Mouse (Mus musculus) CH12.LX (cell line): ENCODE measurements around the gene Ptp4a2. TPM values are rescaled to one million over a fixed set of nuclear protein-coding genes. Genes with fewer than 3 reads are reported as not detected.

Experiments
- DNase-seq: peaks from one replicate; pipeline ENCODE4 v3.0.0-alpha.2; 2013; ENCODE audit errors: extremely low read depth
- H3K27ac ChIP-seq: 2 replicates; pipeline ENCODE4 v1.5.1; 2012; ENCODE audit warnings: low read depth, mild to moderate bottlenecking, control low read depth, moderate library complexity; ENCODE audit not compliant: insufficient read depth
- H3K27me3 ChIP-seq: replicated peaks from 2 replicates; pipeline ENCODE3; 2012; ENCODE audit warnings: inconsistent platforms
- H3K36me3 ChIP-seq, 2 experiments: replicated peaks in 1 of 2; 2 replicates each; pipeline versions ENCODE3 to v1.6.1; 2012; ENCODE audit warnings: inconsistent platforms in 1 of 2, low read length in 1 of 2, mild to moderate bottlenecking in 1 of 2, mixed read lengths in 1 of 2, moderate library complexity in 1 of 2; ENCODE audit not compliant: control insufficient read depth in 1 of 2, insufficient read depth in 1 of 2
- H3K4me1 ChIP-seq, 2 experiments: 2 replicates each; pipeline ENCODE4 v1.6.1; 2012; ENCODE audit warnings: inconsistent platforms in 1 of 2, moderate library complexity in 1 of 2; ENCODE audit not compliant: insufficient read depth in 2 of 2, control insufficient read depth in 1 of 2
- H3K4me2 ChIP-seq: 2 replicates; pipeline ENCODE4 v1.6.1; 2012; ENCODE audit warnings: low read depth, mild to moderate bottlenecking, control low read depth; ENCODE audit not compliant: poor library complexity, insufficient read depth, severe bottlenecking
- H3K4me3 ChIP-seq, 3 experiments: fragments of 150-350 bp in 1 of 3; sonication (generic) in 1 of 3; replicated peaks in 1 of 3; 2 replicates each; pipeline versions ENCODE3 to v1.5.1; 2011 to 2012; ENCODE audit warnings: low read depth in 2 of 3, low read length in 2 of 3, mild to moderate bottlenecking in 2 of 3, moderate library complexity in 2 of 3, control low read depth in 1 of 3, improper control_type of control experiment in 1 of 3, inconsistent platforms in 1 of 3, mixed read lengths in 1 of 3; ENCODE audit not compliant: poor library complexity in 1 of 3
- H3K79me2 ChIP-seq: replicated peaks from 2 replicates; pipeline ENCODE4 v1.6.1; 2012; ENCODE audit warnings: mild to moderate bottlenecking, moderate library complexity; ENCODE audit not compliant: control insufficient read depth, poor library complexity, insufficient read depth, severe bottlenecking; ENCODE audit errors: extremely low read depth
- H3K9ac ChIP-seq: 2 replicates; pipeline ENCODE4 v1.6.1; 2012; ENCODE audit warnings: low read depth, mild to moderate bottlenecking, control low read depth, moderate library complexity; ENCODE audit not compliant: insufficient read depth
- H3K9me3 ChIP-seq: replicated peaks from 2 replicates; pipeline ENCODE3; 2012; ENCODE audit warnings: low read length, inconsistent platforms, mixed read lengths
- BHLHE40 ChIP-seq: IDR thresholded peaks from 2 replicates; pipeline ENCODE4 v1.6.1; 2011; ENCODE audit warnings: mild to moderate bottlenecking, low read depth, low read length, improper control_type of control experiment
- CHD1 ChIP-seq: IDR thresholded peaks from 2 replicates; pipeline ENCODE4 v1.6.1; 2012; ENCODE audit warnings: low read depth, low read length, improper control_type of control experiment, inconsistent platforms
- CHD2 ChIP-seq: IDR thresholded peaks from 2 replicates; pipeline ENCODE4 v1.6.1; 2011; ENCODE audit warnings: low read length, improper control_type of control experiment
- CTCF ChIP-seq, 2 experiments: IDR thresholded peaks in 1 of 2; conservative IDR thresholded peaks in 1 of 2; 2 replicates each; pipeline ENCODE4 v1.5.1; 2011 to 2012; ENCODE audit warnings: low read depth in 2 of 2, low read length in 2 of 2, improper control_type of control experiment in 1 of 2, inconsistent platforms in 1 of 2, mild to moderate bottlenecking in 1 of 2, moderate library complexity in 1 of 2
- E2F4 ChIP-seq: IDR thresholded peaks from 2 replicates; pipeline ENCODE4 v1.6.1; 2011; ENCODE audit warnings: low read depth, low read length, improper control_type of control experiment; ENCODE audit not compliant: insufficient replicate concordance
- ELF1 ChIP-seq: IDR thresholded peaks from 2 replicates; pipeline ENCODE4 v1.6.1; 2014; ENCODE audit warnings: low read depth, mild to moderate bottlenecking, inconsistent platforms, low read length, improper control_type of control experiment
- EP300 ChIP-seq: IDR thresholded peaks from 2 replicates; pipeline ENCODE4 v1.6.1; 2011; ENCODE audit warnings: low read length, improper control_type of control experiment
- ETS1 ChIP-seq: conservative IDR thresholded peaks from 2 replicates; pipeline ENCODE4 v1.6.1; 2012; ENCODE audit warnings: low read depth, mild to moderate bottlenecking, inconsistent platforms, low read length, improper control_type of control experiment, moderate library complexity
- GABPA ChIP-seq: IDR thresholded peaks from 2 replicates; pipeline ENCODE4 v1.6.1; 2012; ENCODE audit warnings: low read depth, low read length, improper control_type of control experiment, inconsistent platforms; ENCODE audit not compliant: insufficient replicate concordance
- HCFC1 ChIP-seq: IDR thresholded peaks from 2 replicates; pipeline ENCODE4 v1.6.1; 2012; ENCODE audit warnings: low read depth, mild to moderate bottlenecking, inconsistent platforms, low read length, improper control_type of control experiment
- IRF4 ChIP-seq: IDR thresholded peaks from 2 replicates; pipeline ENCODE4 v1.6.1; 2014; ENCODE audit warnings: low read depth, mild to moderate bottlenecking, inconsistent platforms, low read length, improper control_type of control experiment
- JUN ChIP-seq: IDR thresholded peaks from 2 replicates; pipeline ENCODE4 v1.6.1; 2011; ENCODE audit warnings: low read depth, mild to moderate bottlenecking, low read length, improper control_type of control experiment, moderate library complexity; ENCODE audit not compliant: insufficient read depth
- JUND ChIP-seq: conservative IDR thresholded peaks from 2 replicates; pipeline ENCODE4 v1.6.1; 2011; ENCODE audit warnings: low read depth, low read length, improper control_type of control experiment
- KAT2A ChIP-seq: IDR thresholded peaks from 2 replicates; pipeline ENCODE4 v1.6.1; 2012; ENCODE audit warnings: low read length, improper control_type of control experiment, inconsistent platforms; ENCODE audit not compliant: insufficient replicate concordance
- MAFK ChIP-seq: IDR thresholded peaks from 2 replicates; pipeline ENCODE4 v1.6.1; 2011; ENCODE audit warnings: low read length, improper control_type of control experiment; ENCODE audit not compliant: insufficient replicate concordance
- MAX ChIP-seq: IDR thresholded peaks from 2 replicates; pipeline ENCODE4 v1.6.1; 2011; ENCODE audit warnings: low read length, improper control_type of control experiment
- MAZ ChIP-seq: IDR thresholded peaks from 2 replicates; pipeline ENCODE4 v1.6.1; 2012; ENCODE audit warnings: low read depth, mild to moderate bottlenecking, inconsistent platforms, low read length, improper control_type of control experiment, moderate library complexity
- MEF2A ChIP-seq: IDR thresholded peaks from 2 replicates; pipeline ENCODE4 v1.6.1; 2014; ENCODE audit warnings: low read depth, mild to moderate bottlenecking, inconsistent platforms, low read length, improper control_type of control experiment, borderline replicate concordance
- MXI1 ChIP-seq: IDR thresholded peaks from 2 replicates; pipeline ENCODE4 v1.6.1; 2011; ENCODE audit warnings: mild to moderate bottlenecking, low read depth, low read length, improper control_type of control experiment
- MYC ChIP-seq: IDR thresholded peaks from 2 replicates; pipeline ENCODE4 v1.6.1; 2011; ENCODE audit warnings: low read depth, mild to moderate bottlenecking, improper control_type of control experiment, low read length
- NELFE ChIP-seq: IDR thresholded peaks from 2 replicates; pipeline ENCODE4 v1.6.1; 2011; ENCODE audit warnings: low read depth, low read length, improper control_type of control experiment
- NRF1 ChIP-seq: IDR thresholded peaks from 2 replicates; pipeline ENCODE4 v1.6.1; 2014; ENCODE audit warnings: low read depth, mild to moderate bottlenecking, inconsistent platforms, low read length, improper control_type of control experiment, moderate library complexity
- PAX5 ChIP-seq: IDR thresholded peaks from 2 replicates; pipeline ENCODE4 v1.6.1; 2012; ENCODE audit warnings: low read length, inconsistent platforms, mixed read lengths
- POLR2A ChIP-seq: IDR thresholded peaks from 2 replicates; pipeline ENCODE4 v1.6.1; 2011; ENCODE audit warnings: low read depth, mild to moderate bottlenecking, improper control_type of control experiment, low read length
- POLR2AphosphoS2 ChIP-seq: IDR thresholded peaks from 2 replicates; pipeline ENCODE4 v1.6.1; 2011; ENCODE audit warnings: low read depth, low read length, improper control_type of control experiment
- RAD21 ChIP-seq: IDR thresholded peaks from 2 replicates; pipeline ENCODE4 v1.6.1; 2011; ENCODE audit warnings: low read depth, mild to moderate bottlenecking, low read length, improper control_type of control experiment, moderate library complexity
- RCOR1 ChIP-seq: conservative IDR thresholded peaks from 2 replicates; pipeline ENCODE4 v1.6.1; 2012; ENCODE audit warnings: low read depth, mild to moderate bottlenecking, inconsistent platforms, low read length, improper control_type of control experiment
- SIN3A ChIP-seq: IDR thresholded peaks from 2 replicates; pipeline ENCODE4 v1.6.1; 2012; ENCODE audit warnings: low read length, improper control_type of control experiment, inconsistent platforms
- SMC3 ChIP-seq: IDR thresholded peaks from 2 replicates; pipeline ENCODE4 v1.6.1; 2011; ENCODE audit warnings: low read depth, low read length, improper control_type of control experiment
- TBP ChIP-seq: conservative IDR thresholded peaks from 2 replicates; pipeline ENCODE4 v1.6.1; 2011; ENCODE audit warnings: low read depth, low read length, improper control_type of control experiment
- TCF12 ChIP-seq: IDR thresholded peaks from 2 replicates; pipeline ENCODE4 v1.6.1; 2014; ENCODE audit warnings: low read depth, mild to moderate bottlenecking, inconsistent platforms, low read length, improper control_type of control experiment
- UBTF ChIP-seq: IDR thresholded peaks from 2 replicates; pipeline ENCODE4 v1.6.1; 2012; ENCODE audit warnings: low read depth, mild to moderate bottlenecking, inconsistent platforms, low read length, improper control_type of control experiment, moderate library complexity
- USF1 ChIP-seq: IDR thresholded peaks from 2 replicates; pipeline ENCODE4 v1.6.1; 2014; ENCODE audit warnings: low read depth, mild to moderate bottlenecking, inconsistent platforms, low read length, improper control_type of control experiment
- USF2 ChIP-seq: conservative IDR thresholded peaks from 2 replicates; pipeline ENCODE4 v1.6.1; 2011; ENCODE audit warnings: low read depth, low read length, improper control_type of control experiment
- ZC3H11A ChIP-seq: IDR thresholded peaks from 2 replicates; pipeline ENCODE4 v1.6.1; 2012; ENCODE audit warnings: low read depth, mild to moderate bottlenecking, inconsistent platforms, low read length, improper control_type of control experiment
- ZKSCAN1 ChIP-seq: IDR thresholded peaks from 2 replicates; pipeline ENCODE4 v1.6.1; 2012; ENCODE audit warnings: low read depth, inconsistent platforms, low read length, improper control_type of control experiment, borderline replicate concordance
- ZMIZ1 ChIP-seq: IDR thresholded peaks from 2 replicates; pipeline ENCODE4 v1.6.1; 2012; ENCODE audit warnings: low read depth, mild to moderate bottlenecking, inconsistent platforms, low read length, improper control_type of control experiment
- ZNF384 ChIP-seq: IDR thresholded peaks from 2 replicates; pipeline ENCODE4 v1.6.1; 2012; ENCODE audit warnings: low read depth, low read length, improper control_type of control experiment, inconsistent platforms
- dilution Hi-C: fragments of 300-500 bp; cut with MboI; formaldehyde crosslinking; loops from 2 replicates; pipeline ENCODE4 v1.14.3; 2020; ENCODE audit warnings: low sequenced_read_pairs; ENCODE audit not compliant: extremely low pct_unique_long_range_greater_than_20kb, extremely low pct_ligation_motif_present
- in situ Hi-C: fragments of 300-500 bp; cut with MboI; formaldehyde crosslinking; loops from 3 replicates; pipeline ENCODE4 v1.14.3; 2019; ENCODE audit warnings: low sequenced_read_pairs, low pct_ligation_motif_present, low pct_unique_long_range_greater_than_20kb, mixed read lengths
- polyA plus RNA-seq: library from polyadenylated mRNA; unstranded; fragments of >175 nt; gene quantifications from 2 replicates; pipeline ENCODE4 v1.2.1, GENCODE M21; 2012; ENCODE audit warnings: low read depth; ENCODE audit not compliant: insufficient read length
- total RNA-seq, 2 experiments: library from RNA; depleted of rRNA; stranded (reverse); fragments of 300-350 nt in 1 of 2; fragments of >200 nt in 1 of 2; gene quantifications; 2 replicates each; pipeline ENCODE4 v1.2.3; 2012 to 2014

Ptp4a2 gene
- total and polyA plus RNA-seq, 3 experiments: 113 to 415 (median 327) TPM

- no peak for TF ChIP-seq POLR2A
- peak; percentile 79 for TF ChIP-seq NRF1
- TF ChIP-seq MXI1: peak; percentile 49; the same call in 1 of the 2 replicates
- TF ChIP-seq MAFK: no peak
- no peak for TF ChIP-seq ZKSCAN1
- TF ChIP-seq TCF12: 0 out of 2 replicates have a peak, but pooled peaks have one; percentile 34
- peak; percentile 61 for TF ChIP-seq MYC
- peak; percentile 21; the same call in 1 of the 2 replicates for TF ChIP-seq SIN3A
- TF ChIP-seq SMC3: no peak
- no peak for TF ChIP-seq MEF2A
- no peak for TF ChIP-seq RCOR1
- no peak; the same call in 1 of the 2 replicates for TF ChIP-seq CHD1
- no peak for TF ChIP-seq ZC3H11A
- no peak for TF ChIP-seq JUND
- TF ChIP-seq RAD21: no peak
- no peak for TF ChIP-seq CTCF (conservative IDR thresholded peaks at IDR 0.05 in 1 of 2, IDR thresholded peaks at IDR 0.05 in 1 of 2; ENCODE audit: low read depth in 2 of 2, low read length in 2 of 2)
- TF ChIP-seq PAX5: no peak
- TF ChIP-seq ZMIZ1: no peak
- no peak for TF ChIP-seq USF1
- TF ChIP-seq MAZ: 0 out of 2 replicates have a peak, but pooled peaks have one; percentile 28
- TF ChIP-seq TBP: no peak
- no peak for TF ChIP-seq USF2
- no peak for TF ChIP-seq UBTF
- 0 out of 2 replicates have a peak, but pooled peaks have one; percentile 31 for TF ChIP-seq MAX
- peak; percentile 25; the same call in 1 of the 2 replicates for TF ChIP-seq HCFC1
- TF ChIP-seq NELFE: peak; percentile 43
- TF ChIP-seq GABPA: no peak
- no peak for TF ChIP-seq JUN
- 0 out of 2 replicates have a peak, but pooled peaks have one; percentile 33 for TF ChIP-seq KAT2A
- peak; percentile 20; the same call in 1 of the 2 replicates for TF ChIP-seq IRF4
- TF ChIP-seq ETS1: no peak
- TF ChIP-seq ZNF384: no peak
- TF ChIP-seq POLR2AphosphoS2: no peak
- TF ChIP-seq EP300: no peak
- TF ChIP-seq CHD2: peak; percentile 70
- peak; percentile 76 for TF ChIP-seq ELF1
- TF ChIP-seq BHLHE40: no peak; the same call in 1 of the 2 replicates
- TF ChIP-seq E2F4: no peak
- dilution Hi-C loops: no loop called here
- H3K9ac ChIP-seq: peak overlapping the region; percentile 57
- no peaks in the 10 kb centered on the region for H3K79me2 ChIP-seq
- no peaks in the 10 kb centered on the region for H3K36me3 ChIP-seq
- H3K4me3 ChIP-seq: peak overlapping the region in 1 of 3 experiments; percentile 37
- DNase-seq: no peak
- in situ Hi-C loops: no loop called here
- peak overlapping the region; percentile 85 for H3K4me2 ChIP-seq
- no peaks in the 10 kb centered on the region for H3K9me3 ChIP-seq
- peaks cover 22 to 44% of the 10 kb centered on the region in 2 experiments for H3K4me1 ChIP-seq
- peak overlapping the region; percentile 82; the same call in 1 of the 2 replicates for H3K27ac ChIP-seq
- no peaks in the 10 kb centered on the region for H3K27me3 ChIP-seq
Observed at GRCm38 (mm10) chr4:129876831-129877764, 66.1 kb downstream of the Ptp4a2 start.
